Mouse (Mus musculus): ENCODE measurements at regions not wholly inside any gene's neighbourhood (a gene's known extent, or its start where the extent isn't known, plus 50 kb on each side); places are given as distances from the start of the nearest gene placed in this dataset.
A peak's percentile ranks its signal among the peaks of the same experiment; 100 is the strongest.
"Not testable (repeated sequence)": the region's sequence is repeated elsewhere in the genome, so short reads cannot be mapped to it uniquely, and the experiment has no call there.

DNA sequence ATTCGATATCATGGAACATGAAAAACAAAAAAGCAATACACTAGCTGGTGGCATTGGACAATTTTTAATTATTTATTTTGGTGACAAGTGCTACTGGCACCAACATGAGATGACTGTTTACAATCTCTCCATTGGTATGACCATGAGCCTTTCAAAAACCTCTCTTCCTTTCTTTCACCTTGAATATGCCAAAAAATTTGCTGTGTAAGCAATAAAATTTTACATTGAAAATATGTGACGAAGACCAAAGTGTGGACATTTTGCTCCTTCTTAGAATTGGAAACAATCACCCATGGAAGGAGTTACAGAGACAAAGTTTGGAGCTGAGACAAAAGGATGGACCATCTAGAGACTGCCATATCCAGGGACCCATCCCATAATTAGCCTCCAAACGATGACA, 83.4 kb upstream of the Gm49339 start:
- DNase-seq (ENCODE audit: extremely low spot score in 1 of 2, low spot score in 2 of 2); intact Hi-C loops (cut with DNase I); H3K4me3 ChIP-seq; H3K27ac ChIP-seq: not testable (repeated sequence)

DNA sequence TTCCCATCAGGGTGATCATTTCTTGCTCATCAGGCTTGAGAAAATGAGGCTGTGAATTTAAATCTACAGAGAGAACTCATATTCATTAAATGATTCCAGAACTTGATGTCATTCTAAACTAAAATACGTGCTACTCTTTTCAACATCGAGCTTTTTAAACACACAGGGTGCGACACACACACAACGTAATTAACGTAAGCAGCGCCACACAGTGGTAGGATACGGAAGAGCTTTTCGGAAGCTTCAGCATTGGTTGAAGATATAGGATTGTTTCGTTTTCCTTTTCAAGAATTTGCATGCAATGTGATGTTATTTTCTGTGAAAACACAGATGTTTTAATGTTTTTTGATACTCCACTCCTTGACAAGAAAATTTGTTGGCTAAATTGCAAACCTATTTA, 75.3 kb upstream of the Gm49339 start:
- Histone ChIP-seq H3K27ac (no peak overlapping the region), H3K4me3 (no peak overlapping the region)
- TF ChIP-seq CTCF (IDR thresholded peaks at IDR 0.05) = peak; percentile 73
- intact Hi-C loops (cut with DNase I) = loop anchor here (2.0 to 10.0 kb wide), 3 partner anchors 500 to 700 kb away; no protein-coding TSS in a partner anchor
- DNase-seq (ENCODE audit: extremely low spot score in 1 of 2, low spot score in 2 of 2) = peak; percentile 41 to 63

DNA sequence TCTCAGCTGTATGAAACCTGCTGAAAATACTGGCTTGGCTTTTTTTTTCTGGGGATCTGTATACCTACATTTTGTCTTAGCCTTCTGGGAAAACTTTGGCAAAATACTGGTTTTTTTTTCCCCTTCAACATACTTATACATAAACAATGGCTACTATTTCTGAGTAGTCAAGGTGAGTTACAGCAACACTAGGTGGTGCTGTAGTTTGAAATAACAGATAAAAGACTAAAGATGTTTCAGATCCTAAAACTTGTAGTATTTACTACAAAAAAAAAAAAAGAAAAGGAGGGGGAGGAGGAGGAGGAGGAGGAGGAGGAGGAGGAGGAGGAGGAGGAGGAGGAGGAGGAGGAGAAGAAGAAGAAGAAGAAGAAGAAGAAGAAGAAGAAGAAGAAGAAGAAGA, 67.6 kb upstream of the Gm49339 start:
- intact Hi-C loops (cut with DNase I) = no loop called here
- no peak for DNase-seq (ENCODE audit: extremely low spot score in 1 of 2, low spot score in 2 of 2)
- H3K27ac ChIP-seq = no peak overlapping the region
- H3K4me3 ChIP-seq = no peak overlapping the region
- TF ChIP-seq CTCF (IDR thresholded peaks at IDR 0.05) = no peak; the same call in 1 of the 2 replicates

DNA sequence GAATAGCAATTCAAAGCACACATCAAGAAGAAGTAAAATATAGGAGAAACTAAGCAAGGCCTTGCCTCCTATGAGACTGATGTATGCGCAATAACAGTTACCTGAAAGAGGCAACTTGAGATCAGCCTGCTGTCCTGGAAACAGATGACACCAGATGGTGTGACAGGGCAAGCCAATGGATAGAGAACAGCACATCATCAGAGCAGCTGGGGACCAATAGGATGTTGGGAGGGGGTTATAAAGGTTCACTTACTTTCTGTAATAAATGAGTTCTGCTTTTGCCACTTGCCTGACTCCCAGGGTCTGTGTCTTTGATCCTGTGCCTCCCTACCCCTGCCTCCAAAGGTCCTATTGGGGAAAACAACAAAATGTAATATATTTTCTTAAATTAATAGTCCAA, 65.9 kb upstream of the Gm49339 start:
- DNase-seq (ENCODE audit: extremely low spot score in 1 of 2, low spot score in 2 of 2) = no peak
- no peak for TF ChIP-seq CTCF (IDR thresholded peaks at IDR 0.05)
- no peak overlapping the region for H3K27ac ChIP-seq
- intact Hi-C loops (cut with DNase I) = no loop called here
- H3K4me3 ChIP-seq = no peak overlapping the region

DNA sequence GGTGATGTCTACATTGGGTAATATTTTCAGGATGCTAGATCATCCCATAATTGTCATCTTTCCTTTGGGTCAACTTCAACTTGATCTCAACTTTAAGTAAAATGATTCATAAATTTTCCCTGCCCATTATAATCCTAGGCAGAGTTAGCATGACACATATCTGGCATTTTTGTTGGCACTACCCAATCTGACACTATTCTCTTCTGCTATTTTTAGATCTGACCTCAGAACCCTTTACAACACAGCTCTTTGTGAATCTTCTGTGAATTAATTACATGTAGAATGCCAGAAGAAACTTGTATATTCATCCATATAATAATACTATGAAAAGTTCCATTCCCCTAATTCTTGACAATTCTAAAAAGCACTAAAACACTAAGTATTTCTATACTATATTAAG, 63.7 kb upstream of the Gm49339 start:
- intact Hi-C loops (cut with DNase I) = no loop called here
- TF ChIP-seq CTCF (IDR thresholded peaks at IDR 0.05) = no peak
- no peak for DNase-seq (ENCODE audit: extremely low spot score in 1 of 2, low spot score in 2 of 2)

DNA sequence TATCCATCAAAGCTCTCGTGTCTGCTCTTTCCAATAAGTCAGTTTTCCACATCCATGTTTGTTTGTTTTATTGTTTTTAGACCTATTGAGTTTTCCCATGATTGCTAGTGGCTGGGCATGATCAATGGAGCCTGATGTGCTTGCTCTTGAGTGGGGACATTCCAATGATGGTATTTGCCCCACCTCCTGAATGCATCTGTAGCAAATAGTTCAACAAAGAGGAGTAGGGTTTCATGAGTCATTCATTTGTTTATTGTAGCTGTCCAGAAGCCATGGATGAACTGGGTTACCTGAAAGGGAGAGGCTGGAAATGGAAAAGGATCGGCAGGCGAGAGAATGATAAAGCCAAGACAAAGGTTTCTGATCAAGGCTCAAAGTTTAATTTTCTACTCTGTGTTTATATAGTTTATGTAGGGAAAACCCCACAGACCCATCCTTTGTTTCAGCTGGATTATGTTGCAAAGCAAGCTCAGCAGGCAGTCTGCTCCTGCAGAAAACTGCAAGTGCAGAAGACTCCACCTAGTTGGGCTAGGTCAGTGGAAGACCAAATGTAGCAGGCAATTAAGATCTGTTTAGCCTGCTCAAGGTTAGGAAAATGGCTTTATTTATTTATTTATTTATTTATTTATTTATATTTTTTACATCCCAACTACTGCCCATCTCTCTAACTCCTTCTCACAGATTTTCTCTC, 63.0 kb upstream of the Gm49339 start:
- no peak for TF ChIP-seq CTCF (IDR thresholded peaks at IDR 0.05)
- no peak for DNase-seq (ENCODE audit: extremely low spot score in 1 of 2, low spot score in 2 of 2)
- Histone ChIP-seq H3K27ac (no peak overlapping the region), H3K4me3 (no peak overlapping the region)
- intact Hi-C loops (cut with DNase I) = no loop called here

More for the DNA sequence above, 63.7 kb upstream of the Gm49339 start:
- H3K27ac ChIP-seq = no peak overlapping the region
- no peak overlapping the region for H3K4me3 ChIP-seq

DNA sequence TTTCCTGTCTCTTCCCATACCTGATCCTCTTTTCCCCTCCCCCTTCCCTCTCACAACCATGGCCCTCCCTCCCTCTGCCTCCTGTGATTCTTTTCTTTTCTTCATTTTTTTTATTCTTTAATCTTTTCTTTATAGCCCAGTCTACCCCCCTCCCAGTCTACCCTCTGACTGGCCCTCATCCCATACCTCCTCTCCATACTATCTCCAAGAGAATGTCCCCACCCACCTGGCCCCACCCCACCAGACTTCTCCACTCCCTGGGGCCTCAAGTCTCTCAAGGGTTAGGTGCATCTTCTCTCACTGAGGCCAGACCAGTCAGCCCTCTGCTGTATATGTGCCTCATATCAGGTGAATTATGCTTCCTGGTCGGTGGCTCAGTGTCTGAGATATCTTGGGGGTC, 61.9 kb upstream of the Gm49339 start:
- no peak for DNase-seq (ENCODE audit: extremely low spot score in 1 of 2, low spot score in 2 of 2)
- Histone ChIP-seq H3K27ac (no peak overlapping the region), H3K4me3 (no peak overlapping the region)
- intact Hi-C loops (cut with DNase I) = no loop called here
- no peak for TF ChIP-seq CTCF (IDR thresholded peaks at IDR 0.05)

DNA sequence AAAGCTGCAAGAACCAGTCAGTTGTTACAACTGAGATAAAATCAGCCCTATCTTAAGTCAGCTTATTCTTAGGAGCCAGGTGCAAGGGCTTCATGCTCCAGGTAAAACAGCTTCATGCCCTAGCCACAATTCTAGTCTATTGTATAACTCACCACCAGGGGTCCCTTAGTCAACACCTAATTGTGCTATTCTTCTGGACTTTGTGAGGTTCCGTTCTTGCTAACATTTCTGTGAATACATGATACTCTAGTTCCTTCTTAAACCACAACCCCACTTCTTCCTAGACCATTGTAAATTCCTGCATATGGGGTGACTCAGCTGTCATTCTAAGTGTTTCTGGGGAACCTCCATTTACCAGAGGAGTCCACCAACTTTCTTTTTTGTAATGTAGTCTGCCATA, 57.9 kb upstream of the Gm49339 start:
- intact Hi-C loops (cut with DNase I) = no loop called here
- H3K27ac ChIP-seq = no peak overlapping the region
- no peak for DNase-seq (ENCODE audit: extremely low spot score in 1 of 2, low spot score in 2 of 2)
- TF ChIP-seq CTCF (IDR thresholded peaks at IDR 0.05) = no peak; the same call in 1 of the 2 replicates
- H3K4me3 ChIP-seq = no peak overlapping the region

All from left cerebral cortex, adult 2 months (tissue).